Mouse (Mus musculus): ENCODE data around the gene Tmem139. TPM values are rescaled to one million over a fixed set of nuclear protein-coding genes. Genes with fewer than 3 reads are reported as not detected.
A peak's percentile ranks its signal among the peaks of the same experiment; 100 is the strongest.

The Tmem139 gene
- total and polyA plus RNA-seq, 3 experiments = 0.11 TPM; not detected in 2

DNA sequence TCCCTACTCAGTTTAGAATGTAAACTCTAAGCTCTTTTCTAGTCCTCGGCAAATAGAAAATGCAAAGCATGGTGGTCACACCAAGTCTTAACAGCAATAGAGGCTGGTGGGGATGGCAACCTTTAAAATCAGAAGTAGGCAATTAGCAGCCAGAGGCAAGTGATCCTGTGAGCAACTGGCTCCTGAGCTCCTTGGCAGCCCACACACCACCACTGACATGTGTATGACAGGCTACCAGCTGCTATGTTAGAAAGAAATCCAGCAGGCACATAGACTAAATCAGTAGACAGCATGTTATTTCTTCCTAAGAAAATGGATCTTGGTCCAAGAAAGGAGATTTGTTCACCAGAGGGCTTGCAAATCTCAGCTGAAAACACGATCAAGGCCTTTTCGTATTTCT is 30.6 kb upstream of the Tmem139 start:
- no peak for TF ChIP-seq GATA2 (IDR thresholded peaks at IDR 0.05; ENCODE audit: borderline replicate concordance, low read depth, low read length)
- no peak for TF ChIP-seq CTCF (IDR thresholded peaks at IDR 0.05; ENCODE audit: low read depth, low read length)
- TF ChIP-seq POLR2AphosphoS5 (IDR thresholded peaks at IDR 0.05; ENCODE audit: insufficient replicate concordance, low read depth, low read length) = no peak
- no peak for TF ChIP-seq TAL1 (conservative IDR thresholded peaks at IDR 0.05; ENCODE audit: low read depth, low read length)
- no peak for TF ChIP-seq GATA1 (IDR thresholded peaks at IDR 0.05; ENCODE audit: borderline replicate concordance, low read length)
- Histone ChIP-seq H3K9me3 (replicated peaks) (no peaks in the 10 kb centered on the region), H3K36me3 (replicated peaks) (no peaks in the 10 kb centered on the region), H3K4me1 (ENCODE audit: insufficient read depth, low read depth, low read length) (no peaks in the 10 kb centered on the region), H3K4me3 (ENCODE audit: low read depth, low read length) (no peak overlapping the region), H3K27me3 (ENCODE audit: insufficient read depth, low read length) (0 out of 2 replicates have a peak, but pooled peaks cover 2% of the 10 kb centered on the region)
- DNase-seq (ENCODE audit: low spot score) (no peak), ATAC-seq (ENCODE audit: extremely low read depth, insufficient number of reproducible peaks, low FRiP score, poor library complexity, severe bottlenecking) (no peak)

DNA sequence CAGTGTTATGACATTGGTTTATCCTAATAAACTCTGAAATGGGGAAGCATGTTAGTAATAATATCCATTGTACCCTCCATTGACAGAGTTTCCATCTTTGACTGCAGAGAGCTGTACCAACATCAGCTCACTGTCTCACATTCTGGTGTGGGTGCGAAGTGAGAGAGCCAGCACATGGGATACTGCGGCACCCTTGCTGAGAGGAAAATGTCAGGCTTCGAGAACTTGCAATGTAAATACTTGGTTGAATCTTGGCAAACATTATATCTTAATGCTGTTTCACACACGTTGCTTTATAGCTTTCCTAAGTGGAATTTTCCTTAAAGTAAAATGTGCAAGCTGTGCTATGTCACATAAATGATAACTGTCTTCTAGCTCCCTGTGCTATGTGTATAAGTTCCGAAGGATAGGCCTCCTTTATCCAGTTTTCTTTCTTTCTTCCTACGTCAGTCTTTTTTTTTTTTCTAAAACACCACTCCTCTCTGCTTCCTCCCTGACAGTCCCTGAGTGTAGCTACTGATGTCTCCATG is 24.4 kb upstream of the Tmem139 start:
- no peaks in the 10 kb centered on the region for H3K36me3 ChIP-seq (replicated peaks)
- DNase-seq (ENCODE audit: low spot score) (no peak), ATAC-seq (ENCODE audit: extremely low read depth, insufficient number of reproducible peaks, low FRiP score, poor library complexity, severe bottlenecking) (no peak)
- no peaks in the 10 kb centered on the region for H3K9me3 ChIP-seq (replicated peaks)
- TF ChIP-seq GATA1 (IDR thresholded peaks at IDR 0.05; ENCODE audit: borderline replicate concordance, low read length) (no peak), POLR2AphosphoS5 (IDR thresholded peaks at IDR 0.05; ENCODE audit: insufficient replicate concordance, low read depth, low read length) (no peak), GATA2 (IDR thresholded peaks at IDR 0.05; ENCODE audit: borderline replicate concordance, low read depth, low read length) (no peak), TAL1 (conservative IDR thresholded peaks at IDR 0.05; ENCODE audit: low read depth, low read length) (no peak)
- H3K27me3 ChIP-seq (ENCODE audit: insufficient read depth, low read length) = 0 out of 2 replicates have a peak, but pooled peaks cover 2% of the 10 kb centered on the region
- no peak overlapping the region for H3K4me3 ChIP-seq (ENCODE audit: low read depth, low read length)
- H3K4me1 ChIP-seq (ENCODE audit: insufficient read depth, low read depth, low read length) = no peaks in the 10 kb centered on the region

DNA sequence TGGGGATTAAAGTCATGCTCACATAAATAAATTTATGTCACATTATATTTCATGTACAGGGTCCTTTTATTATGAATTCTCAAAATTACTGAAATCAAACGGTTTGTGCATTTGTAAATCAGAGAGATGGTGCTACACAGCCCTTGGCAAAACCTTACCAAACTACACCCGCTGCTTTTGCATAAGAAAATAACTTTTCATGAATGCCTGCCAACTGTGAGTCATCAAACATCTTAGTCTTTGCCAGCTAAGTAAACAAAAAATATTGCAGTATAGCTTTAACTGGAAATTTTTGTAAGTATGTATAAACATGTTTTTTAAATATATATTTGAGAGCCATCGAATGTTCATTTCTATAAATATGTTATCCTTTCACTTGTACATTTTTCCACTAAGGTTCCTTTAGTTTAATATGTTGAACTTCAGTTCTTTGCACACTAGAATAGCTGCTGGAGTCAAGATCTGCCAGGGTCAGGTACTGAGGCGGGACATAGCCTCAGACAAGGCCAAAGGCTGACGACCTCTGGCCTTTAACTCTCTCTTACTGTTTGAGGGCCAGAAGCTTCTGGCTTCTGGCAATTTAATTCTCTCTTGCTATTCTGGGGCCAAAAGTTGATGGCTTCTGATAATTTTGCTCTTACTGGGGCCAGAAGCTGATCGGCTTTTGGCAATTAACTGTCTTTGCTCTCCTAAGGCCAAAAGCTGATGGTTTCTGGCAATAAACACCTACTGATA is 20.3 kb upstream of the Tmem139 start:
- no peak overlapping the region for H3K4me3 ChIP-seq (ENCODE audit: low read depth, low read length)
- H3K9me3 ChIP-seq (replicated peaks) = no peaks in the 10 kb centered on the region
- no peak for ATAC-seq (ENCODE audit: extremely low read depth, insufficient number of reproducible peaks, low FRiP score, poor library complexity, severe bottlenecking)
- no peaks in the 10 kb centered on the region for H3K36me3 ChIP-seq (replicated peaks)
- H3K27me3 ChIP-seq (ENCODE audit: insufficient read depth, low read length) = peaks cover 12% of the 10 kb centered on the region
- no peak for DNase-seq (ENCODE audit: low spot score)
- H3K4me1 ChIP-seq (ENCODE audit: insufficient read depth, low read depth, low read length) = peaks cover 6% of the 10 kb centered on the region; the same call in 1 of the 2 replicates
- TF ChIP-seq CTCF (IDR thresholded peaks at IDR 0.05; ENCODE audit: low read depth, low read length) = no peak
- no peak for TF ChIP-seq GATA2 (IDR thresholded peaks at IDR 0.05; ENCODE audit: borderline replicate concordance, low read depth, low read length)
- no peak for TF ChIP-seq GATA1 (IDR thresholded peaks at IDR 0.05; ENCODE audit: borderline replicate concordance, low read length)
- no peak for TF ChIP-seq TAL1 (conservative IDR thresholded peaks at IDR 0.05; ENCODE audit: low read depth, low read length)
- TF ChIP-seq POLR2AphosphoS5 (IDR thresholded peaks at IDR 0.05; ENCODE audit: insufficient replicate concordance, low read depth, low read length) = no peak

DNA sequence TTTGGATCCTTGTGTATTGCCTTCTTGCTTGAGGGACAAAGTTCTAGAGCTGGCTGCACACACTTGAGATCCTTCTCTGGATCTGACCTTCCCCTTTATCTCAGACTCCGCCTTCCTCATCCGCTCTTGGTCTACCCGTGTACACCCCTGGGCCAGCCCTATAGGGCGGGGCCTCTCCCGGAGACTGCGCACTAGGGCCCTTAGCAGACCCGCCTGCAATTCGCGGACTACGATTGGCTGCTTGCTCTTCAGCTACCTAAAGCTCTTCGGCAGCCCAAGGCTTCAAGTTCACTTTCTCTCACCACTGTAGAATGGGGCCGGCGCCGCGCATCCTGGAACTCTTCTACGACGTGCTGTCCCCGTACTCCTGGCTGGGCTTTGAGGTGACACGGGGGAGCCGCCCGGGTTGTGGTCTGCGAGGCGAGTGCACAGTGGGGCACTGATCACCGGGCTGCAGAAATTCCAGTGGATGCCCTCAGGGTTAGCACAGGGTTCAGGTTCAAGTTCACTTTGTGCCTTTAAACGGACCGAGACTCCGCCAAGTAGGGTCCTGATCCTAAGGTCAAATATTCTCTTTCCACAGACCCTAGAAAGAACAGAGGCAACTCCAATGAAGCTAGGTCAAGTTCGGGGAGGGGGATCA is 15.9 kb upstream of the Tmem139 start, which contains the start of gene Gstk1:
TSS of gene Gstk1 (plus strand) at position 225 of the 643 bp plus-strand sequence.
- Histone ChIP-seq H3K9me3 (replicated peaks) (no peaks in the 10 kb centered on the region), H3K4me1 (ENCODE audit: insufficient read depth, low read depth, low read length) (peaks cover 6% of the 10 kb centered on the region; the same call in 1 of the 2 replicates), H3K27me3 (ENCODE audit: insufficient read depth, low read length) (peaks cover 21% of the 10 kb centered on the region), H3K36me3 (replicated peaks) (no peaks in the 10 kb centered on the region), H3K4me3 (ENCODE audit: low read depth, low read length) (no peak within 1 kb of the TSS; the same call in 1 of the 2 replicates)
- ATAC-seq (ENCODE audit: extremely low read depth, insufficient number of reproducible peaks, low FRiP score, poor library complexity, severe bottlenecking) (peak; percentile 68), DNase-seq (ENCODE audit: low spot score) (peak; percentile 18)
- no peak for TF ChIP-seq CTCF (IDR thresholded peaks at IDR 0.05; ENCODE audit: low read depth, low read length)

DNA sequence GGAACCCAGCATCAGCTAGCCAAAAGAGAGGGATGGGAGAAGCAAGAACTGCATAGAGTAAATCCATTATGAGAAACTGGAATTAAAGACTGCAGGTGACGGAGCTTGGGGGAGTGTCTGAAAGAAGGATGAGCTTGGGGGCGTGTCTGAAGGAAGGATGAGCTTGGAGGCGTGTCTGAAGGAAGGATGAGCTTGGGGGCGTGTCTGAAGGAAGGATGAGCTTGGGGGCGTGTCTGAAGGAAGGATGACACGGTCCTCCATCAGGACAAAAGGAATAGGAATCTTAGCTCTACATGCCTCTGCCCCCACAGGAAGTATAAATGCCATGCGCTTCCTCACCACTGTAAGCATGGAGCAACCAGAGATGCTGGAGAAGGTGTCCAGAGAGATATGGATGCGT is 14.6 kb upstream of the Tmem139 start:
- DNase-seq (ENCODE audit: low spot score) (no peak), ATAC-seq (ENCODE audit: extremely low read depth, insufficient number of reproducible peaks, low FRiP score, poor library complexity, severe bottlenecking) (no peak)
- TF ChIP-seq TAL1 (conservative IDR thresholded peaks at IDR 0.05; ENCODE audit: low read depth, low read length) = no peak
- no peak for TF ChIP-seq POLR2AphosphoS5 (IDR thresholded peaks at IDR 0.05; ENCODE audit: insufficient replicate concordance, low read depth, low read length)
- no peak for TF ChIP-seq GATA2 (IDR thresholded peaks at IDR 0.05; ENCODE audit: borderline replicate concordance, low read depth, low read length)
- TF ChIP-seq CTCF (IDR thresholded peaks at IDR 0.05; ENCODE audit: low read depth, low read length) = no peak
- TF ChIP-seq GATA1 (IDR thresholded peaks at IDR 0.05; ENCODE audit: borderline replicate concordance, low read length) = no peak
- Histone ChIP-seq H3K4me3 (ENCODE audit: low read depth, low read length) (no peak overlapping the region), H3K4me1 (ENCODE audit: insufficient read depth, low read depth, low read length) (peaks cover 6% of the 10 kb centered on the region; the same call in 1 of the 2 replicates), H3K36me3 (replicated peaks) (no peaks in the 10 kb centered on the region), H3K27me3 (ENCODE audit: insufficient read depth, low read length) (peaks cover 20% of the 10 kb centered on the region), H3K9me3 (replicated peaks) (no peaks in the 10 kb centered on the region)

DNA sequence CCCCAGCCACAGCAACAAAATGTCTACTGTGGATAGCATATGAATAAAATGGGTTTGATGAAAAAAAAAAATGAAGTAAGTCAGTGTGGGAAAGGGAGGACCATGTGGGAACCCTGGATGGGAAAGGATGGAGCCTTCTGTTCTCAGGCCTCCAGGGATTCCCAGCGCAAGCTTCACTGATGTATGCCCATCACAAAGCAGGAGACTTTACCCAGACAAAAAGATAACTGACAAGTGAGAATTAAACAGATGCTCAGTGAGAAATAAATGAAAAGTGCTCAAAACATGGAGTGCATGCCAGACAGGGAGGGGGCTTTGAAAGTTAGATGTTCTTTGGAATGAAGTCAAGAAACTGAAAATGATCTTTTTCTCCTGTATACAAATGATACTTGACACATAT is 13.8 kb upstream of the Tmem139 start:
- ATAC-seq (ENCODE audit: extremely low read depth, insufficient number of reproducible peaks, low FRiP score, poor library complexity, severe bottlenecking) (no peak), DNase-seq (ENCODE audit: low spot score) (no peak)
- H3K4me1 ChIP-seq (ENCODE audit: insufficient read depth, low read depth, low read length) = peaks cover 6% of the 10 kb centered on the region; the same call in 1 of the 2 replicates
- peaks cover 25% of the 10 kb centered on the region for H3K27me3 ChIP-seq (ENCODE audit: insufficient read depth, low read length)
- TF ChIP-seq CTCF (IDR thresholded peaks at IDR 0.05; ENCODE audit: low read depth, low read length) (no peak), TAL1 (conservative IDR thresholded peaks at IDR 0.05; ENCODE audit: low read depth, low read length) (no peak), POLR2AphosphoS5 (IDR thresholded peaks at IDR 0.05; ENCODE audit: insufficient replicate concordance, low read depth, low read length) (no peak), GATA2 (IDR thresholded peaks at IDR 0.05; ENCODE audit: borderline replicate concordance, low read depth, low read length) (no peak), GATA1 (IDR thresholded peaks at IDR 0.05; ENCODE audit: borderline replicate concordance, low read length) (no peak)
- H3K9me3 ChIP-seq (replicated peaks) = no peaks in the 10 kb centered on the region
- no peaks in the 10 kb centered on the region for H3K36me3 ChIP-seq (replicated peaks)
- no peak overlapping the region for H3K4me3 ChIP-seq (ENCODE audit: low read depth, low read length)
